Mouse (Mus musculus) olfactory bulb, adult 2 months (tissue): ENCODE measurements around the gene Cdhr1. TPM values are rescaled to one million over a fixed set of nuclear protein-coding genes. Genes with fewer than 3 reads are reported as not detected.
"Not testable (repeated sequence)": the region's sequence is repeated elsewhere in the genome, so short reads cannot be mapped to it uniquely, and the experiment has no call there.

Experiments
- H3K27ac ChIP-seq: fragments of 200-500 bp; 2 replicates; pipeline ENCODE4 v1.5.1; 2012; ENCODE audit warnings: low read depth, low read length; ENCODE audit not compliant: insufficient read depth
- H3K4me1 ChIP-seq: fragments of 200-500 bp; 2 replicates; pipeline ENCODE4 v1.6.1; 2012; ENCODE audit warnings: low read length; ENCODE audit not compliant: control insufficient read depth, insufficient read depth
- H3K4me3 ChIP-seq: fragments of 200-500 bp; 2 replicates; pipeline ENCODE4 v1.5.1; 2012; ENCODE audit warnings: mild to moderate bottlenecking, low read depth, low read length, moderate library complexity; ENCODE audit not compliant: insufficient read depth
- CTCF ChIP-seq: fragments of 200-500 bp; IDR thresholded peaks from 2 replicates; pipeline ENCODE4 v1.5.1; 2012; ENCODE audit warnings: low read depth, mild to moderate bottlenecking, low read length, moderate library complexity; ENCODE audit not compliant: insufficient read depth
- POLR2A ChIP-seq: fragments of 200-500 bp; IDR thresholded peaks from 2 replicates; pipeline ENCODE4 v1.6.1; 2012; ENCODE audit warnings: mild to moderate bottlenecking, low read depth, low read length, moderate library complexity; ENCODE audit not compliant: insufficient read depth
- WGBS: fragments of 180-500 bp; shearing (Covaris S2); methylation state at CpG from one replicate; pipeline ENCODE4 v1.1.7; 2018; 5-methylcytosine and 5-hydroxymethylcytosine counted together
- polyA plus RNA-seq: library from polyadenylated mRNA; stranded (reverse); fragments of >200 nt; gene quantifications from 2 replicates; pipeline ENCODE4 v1.2.4, GENCODE M21; 2012; ENCODE audit warnings: low replicate concordance; ENCODE audit not compliant: missing spikeins, insufficient read depth, insufficient read length

The Cdhr1 gene
- polyA plus RNA-seq, result 353 TPM in 1 of 2 replicates, not detected in the other

DNA sequence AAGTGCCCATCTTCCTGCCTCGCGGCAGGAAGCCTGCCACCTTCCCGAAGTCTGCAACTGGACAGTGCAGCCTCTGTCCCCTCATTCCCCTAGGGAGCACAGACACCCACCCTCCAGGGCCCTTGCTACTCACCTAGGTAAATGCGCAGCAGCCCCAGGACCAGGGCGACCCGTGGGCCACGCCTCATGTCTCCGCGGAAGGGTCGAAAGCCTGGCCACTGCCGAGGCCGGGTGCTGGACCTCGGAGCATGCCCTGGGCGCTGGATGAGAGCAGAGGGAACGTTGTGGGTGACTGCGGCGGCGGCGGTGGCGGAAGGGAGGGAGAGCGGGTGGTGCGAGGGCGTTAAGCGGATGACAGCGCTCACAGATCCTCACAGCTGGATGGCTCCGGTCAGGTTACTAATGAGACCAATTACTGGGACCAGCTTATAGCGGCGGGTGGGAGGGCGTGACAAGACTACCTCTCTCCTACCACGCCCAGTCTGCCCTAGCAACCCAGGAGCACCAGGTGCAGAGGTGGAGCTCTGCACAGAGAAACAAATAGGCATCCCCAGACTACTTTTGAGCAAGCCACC, at the start of gene Cdhr1:
Cdhr1 (minus strand) TSS at position 392 of the 575 bp plus-strand sequence.
- H3K4me1 ChIP-seq, result peaks cover 9% of the 10 kb centered on the region
- TF ChIP-seq CTCF (no peak), POLR2A (no peak)
- H3K4me3 ChIP-seq, result peak within 1 kb of the TSS; percentile 43
- no peak within 1 kb of the TSS for H3K27ac ChIP-seq
- under 1% methylated on average over 30 of the region's 30 CpGs for WGBS

DNA sequence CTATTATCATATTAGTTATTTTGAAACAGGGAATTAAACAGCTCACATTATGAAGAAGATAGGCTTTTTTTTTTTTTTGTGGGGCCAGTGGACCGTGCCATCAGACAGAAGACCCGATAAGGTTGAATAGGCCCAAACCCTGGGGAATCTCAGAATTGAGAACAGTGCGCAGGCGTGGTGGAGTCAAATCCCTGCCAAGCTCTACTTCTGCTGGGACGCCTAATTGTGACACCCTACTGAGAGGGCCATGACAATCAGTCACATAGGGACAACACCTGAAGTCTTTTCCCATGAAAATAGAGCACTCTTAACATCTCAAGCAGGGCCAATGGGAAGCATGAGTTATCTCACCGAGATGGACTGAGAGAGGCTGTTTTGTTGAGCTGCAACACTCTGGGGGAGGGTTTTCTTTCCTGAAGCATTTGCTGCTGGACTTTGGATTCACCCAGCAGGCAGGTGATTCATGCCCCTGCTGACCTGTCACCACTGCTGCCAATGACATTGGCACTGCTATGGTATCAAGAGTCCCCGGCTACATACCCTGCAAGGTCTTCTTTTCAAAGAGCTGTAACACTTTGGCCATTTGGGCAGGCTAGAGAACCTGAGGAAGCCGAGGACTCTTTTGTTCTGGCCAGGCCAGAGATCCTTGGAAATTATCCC, 41.0 kb upstream of the Cdhr1 start:
- WGBS, result 47% methylated on average over 8 of the region's 8 CpGs
- TF ChIP-seq POLR2A (no peak), CTCF (no peak)
- Histone ChIP-seq H3K4me3 (no peak overlapping the region), H3K4me1 (no peaks in the 10 kb centered on the region), H3K27ac (no peak overlapping the region)

DNA sequence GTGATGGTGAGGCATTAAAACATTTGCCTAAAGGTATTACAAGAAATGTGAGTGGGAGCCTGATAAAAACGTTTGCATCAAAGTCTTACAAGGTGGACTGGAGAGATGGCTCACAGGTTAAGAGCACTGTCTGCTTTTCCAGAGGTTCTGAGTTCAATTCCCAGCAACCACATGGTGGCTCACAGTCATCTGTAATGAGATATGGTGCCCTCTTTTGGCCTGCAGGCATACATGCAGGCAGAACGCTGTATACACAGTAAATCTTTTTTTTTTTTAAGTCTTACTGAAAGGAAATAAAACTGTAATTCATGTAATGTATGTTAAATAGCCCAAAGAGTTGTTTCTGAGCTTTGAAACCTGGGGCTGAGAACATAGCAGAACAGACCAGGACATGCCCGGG, 39.4 kb upstream of the Cdhr1 start:
- H3K4me3 ChIP-seq, H3K4me1 ChIP-seq, H3K27ac ChIP-seq: not testable (repeated sequence)
- WGBS, result 75% methylated on average over 3 of the region's 3 CpGs

GRCm38 (mm10) chr14:37136110-37136509, 38.0 kb upstream of the Cdhr1 start:
- H3K4me1 ChIP-seq, result no peaks in the 10 kb centered on the region
- no peak overlapping the region for H3K4me3 ChIP-seq
- WGBS, result 71% methylated on average over 4 of the region's 4 CpGs
- TF ChIP-seq CTCF, result no peak
- no peak overlapping the region for H3K27ac ChIP-seq

DNA sequence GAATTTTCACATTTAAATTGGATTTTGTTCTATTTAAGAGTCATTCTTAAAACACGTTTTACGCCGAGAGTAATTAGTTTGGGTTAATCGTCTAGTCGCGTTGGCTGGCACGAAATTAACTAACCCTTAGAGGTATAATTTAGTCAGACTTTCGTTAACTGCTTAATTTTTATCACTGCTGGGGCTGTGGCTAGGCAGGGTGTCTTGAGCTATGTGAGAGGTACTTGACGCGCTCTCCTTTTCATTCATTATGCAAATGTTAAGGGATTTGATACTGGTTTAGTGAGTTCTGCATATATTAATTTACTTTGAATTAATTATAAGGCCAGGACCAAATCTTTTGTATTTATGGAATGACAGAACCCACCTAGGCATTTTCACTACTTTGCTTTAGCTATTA, 37.5 kb upstream of the Cdhr1 start:
- Histone ChIP-seq H3K4me1 (no peaks in the 10 kb centered on the region), H3K27ac (peak overlapping the region; percentile 54; the same call in 1 of the 2 replicates), H3K4me3 (peak overlapping the region; percentile 72)
- TF ChIP-seq POLR2A (no peak), CTCF (no peak)
- WGBS, result under 1% methylated on average over 10 of the region's 10 CpGs

GRCm38 (mm10) chr14:37135127-37135593, 37.0 kb upstream of the Cdhr1 start, which contains the start of gene Ghitm:
Gene Ghitm (minus strand): TSS chr14:37135272.
- H3K27ac ChIP-seq, result peak within 1 kb of the TSS; percentile 54
- peak within 1 kb of the TSS; percentile 72 for H3K4me3 ChIP-seq
- H3K4me1 ChIP-seq, result no peaks in the 10 kb centered on the region
- under 1% methylated on average over 38 of the region's 38 CpGs for WGBS
- no peak for TF ChIP-seq CTCF
- TF ChIP-seq POLR2A, result peak; percentile 75

GRCm38 (mm10) chr14:37134304-37135126, 36.4 kb upstream of the Cdhr1 start:
- WGBS, result 2% methylated on average over 40 of the region's 40 CpGs
- Histone ChIP-seq H3K4me1 (no peaks in the 10 kb centered on the region), H3K4me3 (peak overlapping the region; percentile 72), H3K27ac (peak overlapping the region; percentile 48)
- no peak for TF ChIP-seq CTCF

DNA sequence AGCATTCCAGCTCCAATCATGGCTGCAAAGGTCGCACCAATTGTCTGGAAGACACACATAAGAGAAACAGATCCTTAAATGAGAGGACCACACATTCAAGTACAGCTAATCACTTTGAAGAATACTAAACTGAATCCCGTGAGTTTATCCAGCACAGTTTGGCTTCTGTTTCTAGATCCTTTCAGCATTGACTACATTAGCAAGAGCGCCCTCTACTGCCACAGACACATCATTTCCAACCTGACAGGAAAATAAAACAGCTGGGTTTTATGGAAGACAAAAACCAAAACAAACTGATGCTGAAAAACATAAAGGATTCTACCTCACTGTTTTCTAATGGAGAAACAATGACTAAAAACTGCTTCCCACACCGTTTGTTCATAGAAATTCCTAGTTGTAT, 29.5 kb upstream of the Cdhr1 start:
- no peak overlapping the region for H3K4me3 ChIP-seq
- no peaks in the 10 kb centered on the region for H3K4me1 ChIP-seq
- H3K27ac ChIP-seq, result no peak overlapping the region
- TF ChIP-seq CTCF, result no peak
- no peak for TF ChIP-seq POLR2A
- 35% methylated on average over 4 of the region's 4 CpGs for WGBS

- Histone ChIP-seq H3K4me1 (no peaks in the 10 kb centered on the region), H3K27ac (no peak overlapping the region), H3K4me3 (no peak overlapping the region)
- 98% methylated on average over 4 of the region's 4 CpGs for WGBS
- TF ChIP-seq CTCF (no peak), POLR2A (no peak)
Observed at GRCm38 (mm10) chr14:37119233-37119632, 21.1 kb upstream of the Cdhr1 start.
